Mouse (Mus musculus) lung, postnatal 0 days (tissue): ENCODE data around the gene Sec61a2.

Source experiments
- CTCF ChIP-seq: IDR thresholded peaks from 2 replicates; pipeline ENCODE4 v1.5.1; 2016; ENCODE audit warnings: antibody characterized with exemption, mild to moderate bottlenecking
- EP300 ChIP-seq: IDR thresholded peaks from 2 replicates; pipeline ENCODE4 v1.6.1; 2016; ENCODE audit warnings: antibody characterized with exemption, mild to moderate bottlenecking, control low read depth

DNA sequence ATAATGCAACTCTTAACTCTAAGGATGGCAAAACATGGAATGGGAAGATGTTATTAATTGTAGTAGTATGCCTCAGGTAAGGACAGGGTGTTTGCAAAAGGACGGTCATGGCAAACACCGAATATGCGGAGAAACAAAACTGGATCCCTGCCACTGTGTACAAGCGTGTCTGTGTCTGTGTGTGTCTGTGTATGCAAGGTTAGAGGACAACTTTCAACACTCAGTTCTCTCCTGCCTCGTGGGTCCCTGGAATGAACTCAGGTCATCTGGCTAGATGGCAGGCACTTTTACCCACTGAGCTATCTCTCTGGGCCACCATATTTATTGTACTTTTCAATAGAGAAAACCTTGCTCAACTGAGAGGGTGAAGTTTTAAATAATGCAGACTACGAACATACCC, 72.8 kb downstream of the Sec61a2 start:
- TF ChIP-seq CTCF (no peak), EP300 (no peak)
